Mouse (Mus musculus): ENCODE results near the gene Dnal4. TPM values are rescaled to one million over a fixed set of nuclear protein-coding genes. Genes with fewer than 3 reads are reported as not detected.

The Dnal4 gene
- polyA plus RNA-seq, 1 experiment from 2014 or later = 68.6 TPM

- H3K27ac ChIP-seq (replicated peaks) = peak overlapping the region; percentile 96
- no peaks in the 10 kb centered on the region for H3K9me3 ChIP-seq
- H3K36me3 ChIP-seq (replicated peaks) = peaks cover 39% of the 10 kb centered on the region
- WGBS = 41% methylated on average over 14 of the region's 14 CpGs
- DNase-seq (ENCODE audit: low spot score) = no peak
- H3K4me1 ChIP-seq = peaks cover 41% of the 10 kb centered on the region
- H3K27me3 ChIP-seq (replicated peaks; ENCODE audit: low read depth, poor library complexity, severe bottlenecking) = no peaks in the 10 kb centered on the region
- peak overlapping the region; percentile 97 for H3K4me3 ChIP-seq
Measured at GRCm38 (mm10) chr15:79741173-79741858, 36.3 kb downstream of the Dnal4 start.

GRCm38 (mm10) chr15:79740739-79741138 is 36.9 kb downstream of the Dnal4 start:
- Histone ChIP-seq H3K4me3 (peak overlapping the region; percentile 97), H3K27me3 (replicated peaks; ENCODE audit: low read depth, poor library complexity, severe bottlenecking) (no peaks in the 10 kb centered on the region), H3K36me3 (replicated peaks) (peaks cover 43% of the 10 kb centered on the region), H3K9me3 (no peaks in the 10 kb centered on the region), H3K27ac (replicated peaks) (peak overlapping the region; percentile 96; the same call in 1 of the 2 replicates), H3K4me1 (peaks cover 42% of the 10 kb centered on the region)
- 79% methylated on average over 3 of the region's 3 CpGs for WGBS
- no peak for DNase-seq (ENCODE audit: low spot score)

- Histone ChIP-seq H3K4me3 (no peak overlapping the region), H3K27me3 (replicated peaks; ENCODE audit: low read depth, poor library complexity, severe bottlenecking) (no peaks in the 10 kb centered on the region), H3K36me3 (replicated peaks) (peaks cover 91% of the 10 kb centered on the region), H3K27ac (replicated peaks) (no peak overlapping the region), H3K4me1 (peaks cover 18% of the 10 kb centered on the region), H3K9me3 (no peaks in the 10 kb centered on the region)
- no peak for DNase-seq (ENCODE audit: low spot score)
- 88% methylated on average over 8 of the region's 8 CpGs for WGBS
Measured at GRCm38 (mm10) chr15:79734311-79734710, 43.3 kb downstream of the Dnal4 start.

GRCm38 (mm10) chr15:79733640-79734039 is 44.0 kb downstream of the Dnal4 start:
- 78% methylated on average over 4 of the region's 4 CpGs for WGBS
- no peak for DNase-seq (ENCODE audit: low spot score)
- no peak overlapping the region for H3K27ac ChIP-seq (replicated peaks)
- no peaks in the 10 kb centered on the region for H3K27me3 ChIP-seq (replicated peaks; ENCODE audit: low read depth, poor library complexity, severe bottlenecking)
- no peak overlapping the region for H3K4me3 ChIP-seq
- H3K36me3 ChIP-seq (replicated peaks) = peaks cover 91% of the 10 kb centered on the region
- H3K9me3 ChIP-seq = no peaks in the 10 kb centered on the region
- peaks cover 11% of the 10 kb centered on the region for H3K4me1 ChIP-seq

GRCm38 (mm10) chr15:79733192-79733591 is 44.5 kb downstream of the Dnal4 start:
- Histone ChIP-seq H3K36me3 (replicated peaks) (peaks cover 91% of the 10 kb centered on the region), H3K27me3 (replicated peaks; ENCODE audit: low read depth, poor library complexity, severe bottlenecking) (no peaks in the 10 kb centered on the region), H3K4me1 (peaks cover 8% of the 10 kb centered on the region), H3K4me3 (no peak overlapping the region), H3K27ac (replicated peaks) (no peak overlapping the region), H3K9me3 (no peaks in the 10 kb centered on the region)
- 93% methylated on average over 8 of the region's 8 CpGs for WGBS
- no peak for DNase-seq (ENCODE audit: low spot score)

GRCm38 (mm10) chr15:79731554-79731953 is 46.1 kb downstream of the Dnal4 start:
- Histone ChIP-seq H3K4me1 (peaks cover 8% of the 10 kb centered on the region), H3K9me3 (no peaks in the 10 kb centered on the region), H3K27ac (replicated peaks) (no peak overlapping the region), H3K36me3 (replicated peaks) (peaks cover 91% of the 10 kb centered on the region), H3K27me3 (replicated peaks; ENCODE audit: low read depth, poor library complexity, severe bottlenecking) (no peaks in the 10 kb centered on the region), H3K4me3 (no peak overlapping the region)
- no peak for DNase-seq (ENCODE audit: low spot score)
- WGBS = 85% methylated on average over 7 of the region's 7 CpGs

GRCm38 (mm10) chr15:79728731-79729388 is 48.8 kb downstream of the Dnal4 start:
- peaks cover 94% of the 10 kb centered on the region for H3K36me3 ChIP-seq (replicated peaks)
- 91% methylated on average over 10 of the region's 10 CpGs for WGBS
- no peaks in the 10 kb centered on the region for H3K9me3 ChIP-seq
- H3K27ac ChIP-seq (replicated peaks) = no peak overlapping the region
- H3K4me3 ChIP-seq = no peak overlapping the region
- no peaks in the 10 kb centered on the region for H3K27me3 ChIP-seq (replicated peaks; ENCODE audit: low read depth, poor library complexity, severe bottlenecking)
- no peaks in the 10 kb centered on the region for H3K4me1 ChIP-seq
- DNase-seq (ENCODE audit: low spot score) = no peak

- WGBS = 75% methylated on average over 5 of the region's 5 CpGs
- no peak overlapping the region for H3K27ac ChIP-seq (replicated peaks)
- H3K4me3 ChIP-seq = no peak overlapping the region
- no peaks in the 10 kb centered on the region for H3K9me3 ChIP-seq
- H3K4me1 ChIP-seq = no peaks in the 10 kb centered on the region
- peaks cover 94% of the 10 kb centered on the region for H3K36me3 ChIP-seq (replicated peaks)
- DNase-seq (ENCODE audit: low spot score) = no peak
- no peaks in the 10 kb centered on the region for H3K27me3 ChIP-seq (replicated peaks; ENCODE audit: low read depth, poor library complexity, severe bottlenecking)
Measured at GRCm38 (mm10) chr15:79728311-79728710, 49.3 kb downstream of the Dnal4 start.

- Histone ChIP-seq H3K27ac (replicated peaks) (no peak overlapping the region), H3K36me3 (replicated peaks) (peaks cover 94% of the 10 kb centered on the region), H3K4me1 (no peaks in the 10 kb centered on the region), H3K27me3 (replicated peaks; ENCODE audit: low read depth, poor library complexity, severe bottlenecking) (no peaks in the 10 kb centered on the region), H3K9me3 (no peaks in the 10 kb centered on the region), H3K4me3 (no peak overlapping the region)
- DNase-seq (ENCODE audit: low spot score) = no peak
- WGBS = 82% methylated on average over 6 of the region's 6 CpGs
Measured at GRCm38 (mm10) chr15:79727840-79728239, 49.8 kb downstream of the Dnal4 start.

GRCm38 (mm10) chr15:79725190-79725789 is 52.4 kb downstream of the Dnal4 start:
- Histone ChIP-seq H3K27ac (replicated peaks) (no peak overlapping the region), H3K9me3 (no peaks in the 10 kb centered on the region), H3K4me3 (no peak overlapping the region), H3K36me3 (replicated peaks) (peaks cover 90% of the 10 kb centered on the region), H3K4me1 (peaks cover 11% of the 10 kb centered on the region), H3K27me3 (replicated peaks; ENCODE audit: low read depth, poor library complexity, severe bottlenecking) (no peaks in the 10 kb centered on the region)
- WGBS = 91% methylated on average over 11 of the region's 11 CpGs
- no peak for DNase-seq (ENCODE audit: low spot score)

- Histone ChIP-seq H3K9me3 (no peaks in the 10 kb centered on the region), H3K4me1 (peaks cover 11% of the 10 kb centered on the region), H3K27me3 (replicated peaks; ENCODE audit: low read depth, poor library complexity, severe bottlenecking) (no peaks in the 10 kb centered on the region), H3K27ac (replicated peaks) (no peak overlapping the region), H3K4me3 (no peak overlapping the region), H3K36me3 (replicated peaks) (peaks cover 91% of the 10 kb centered on the region)
- peak; percentile 26 for DNase-seq (ENCODE audit: low spot score)
- WGBS = 32% methylated on average over 1 of the region's 1 CpGs
Measured at GRCm38 (mm10) chr15:79723439-79723838, 54.2 kb downstream of the Dnal4 start.

GRCm38 (mm10) chr15:79720796-79721195 is 56.9 kb downstream of the Dnal4 start:
- Histone ChIP-seq H3K4me3 (no peak overlapping the region), H3K27me3 (replicated peaks; ENCODE audit: low read depth, poor library complexity, severe bottlenecking) (no peaks in the 10 kb centered on the region), H3K4me1 (peaks cover 11% of the 10 kb centered on the region), H3K9me3 (no peaks in the 10 kb centered on the region), H3K27ac (replicated peaks) (0 out of 2 replicates have a peak overlapping the region, but pooled peaks have one; percentile 14), H3K36me3 (replicated peaks) (peaks cover 91% of the 10 kb centered on the region)
- 82% methylated on average over 4 of the region's 4 CpGs for WGBS
- no peak for DNase-seq (ENCODE audit: low spot score)

GRCm38 (mm10) chr15:79720267-79720666 is 57.4 kb downstream of the Dnal4 start:
- no peak overlapping the region for H3K27ac ChIP-seq (replicated peaks)
- WGBS = 87% methylated on average over 8 of the region's 8 CpGs
- no peak for DNase-seq (ENCODE audit: low spot score)
- no peaks in the 10 kb centered on the region for H3K27me3 ChIP-seq (replicated peaks; ENCODE audit: low read depth, poor library complexity, severe bottlenecking)
- no peak overlapping the region for H3K4me3 ChIP-seq
- no peaks in the 10 kb centered on the region for H3K9me3 ChIP-seq
- peaks cover 11% of the 10 kb centered on the region for H3K4me1 ChIP-seq
- H3K36me3 ChIP-seq (replicated peaks) = peaks cover 91% of the 10 kb centered on the region

Data from embryonic facial prominence, embryonic 10.5 days (tissue).